Mouse (Mus musculus): ENCODE results near the gene Zfp524.

- TF ChIP-seq CTCF (IDR thresholded peaks at IDR 0.05) (no peak), POLR2A (IDR thresholded peaks at IDR 0.05; ENCODE audit: insufficient read depth, low read depth, low read length) (no peak)
These were observed 7.0 kb downstream of the Zfp524 start for GRCm38 (mm10) chr7:5021197-5021596.

Data from heart, adult 2 months (tissue).